In genomic region chr17:14524426-14525236, GRCm38 (mm10) we compare ENCODE assay signal across 8 mouse cellular contexts.
DNase-seq lines count a peak whose midpoint lies in the region; ATAC-seq and TF ChIP-seq lines count a peak whose summit lies in the region.

No protein-coding gene starts in this region.

- 0 out of 2 replicates have a peak, but pooled peaks have one; percentile 12 for ATAC-seq in forebrain, embryonic 11.5 days (replicated peaks; ENCODE audit: low FRiP score)
- ATAC-seq in hindbrain, embryonic 16.5 days = peak; percentile 70; the same call in 1 of the 2 replicates
- ATAC-seq in midbrain, postnatal 0 days (ENCODE audit: low FRiP score) = peak; percentile 48; the same call in 1 of the 2 replicates
- no peak for ATAC-seq in inflammation-experienced regulatory T-cells, adult 6 months

- peak; percentile 85 for DNase-seq in testis, postnatal 10 days (ENCODE audit: low spot score)
- DNase-seq in testis, postnatal 14 days (ENCODE audit: low spot score) = no peak
- peak; percentile 62 for DNase-seq in adrenal gland, postnatal 25 days
- peak; percentile 78 for DNase-seq in forebrain, embryonic 11.5 days (ENCODE audit: low spot score)
- DNase-seq in left cerebral cortex, postnatal 25 days (ENCODE audit: low spot score in 2 of 2) = peak; percentile 70 to 74
- DNase-seq in midbrain, postnatal 0 days (ENCODE audit: low spot score) = peak; percentile 95

- no peak overlapping the region for H3K27ac ChIP-seq in forebrain, embryonic 11.5 days (ENCODE audit: low read depth, low read length)
- no peak overlapping the region for H3K27ac ChIP-seq in hindbrain, embryonic 16.5 days (ENCODE audit: low read depth, low read length)
- no peak overlapping the region for H3K27ac ChIP-seq in midbrain, postnatal 0 days (ENCODE audit: low read depth, low read length)

- H3K9ac ChIP-seq in forebrain, embryonic 11.5 days (ENCODE audit: low read length) = no peak overlapping the region
- no peak overlapping the region for H3K9ac ChIP-seq in hindbrain, embryonic 16.5 days (ENCODE audit: low read depth, low read length)
- H3K9ac ChIP-seq in midbrain, postnatal 0 days (replicated peaks; ENCODE audit: low read length, poor library complexity, severe bottlenecking) = no peak overlapping the region

- no peaks in the 10 kb centered on the region for H3K27me3 ChIP-seq in forebrain, embryonic 11.5 days (ENCODE audit: control insufficient read depth, insufficient read depth, low read length)
- H3K27me3 ChIP-seq in hindbrain, embryonic 16.5 days (replicated peaks; ENCODE audit: control insufficient read depth, insufficient read depth, low read length) = no peaks in the 10 kb centered on the region; the same call in 1 of the 2 replicates
- H3K27me3 ChIP-seq in midbrain, postnatal 0 days (ENCODE audit: insufficient read depth, low read length) = 0 out of 2 replicates have a peak, but pooled peaks cover 3% of the 10 kb centered on the region

- H3K4me3 ChIP-seq in forebrain, embryonic 11.5 days (ENCODE audit: low read depth, low read length) = no peak overlapping the region
- H3K4me3 ChIP-seq in hindbrain, embryonic 16.5 days (ENCODE audit: low read length) = no peak overlapping the region
- H3K4me3 ChIP-seq in midbrain, postnatal 0 days (ENCODE audit: low read depth, low read length) = no peak overlapping the region

- H3K4me2 ChIP-seq in forebrain, embryonic 11.5 days (ENCODE audit: low read depth, low read length, severe bottlenecking) = no peak overlapping the region
- H3K4me2 ChIP-seq in hindbrain, embryonic 16.5 days (ENCODE audit: low read length) = no peak overlapping the region
- H3K4me2 ChIP-seq in midbrain, postnatal 0 days (ENCODE audit: low read depth, low read length, poor library complexity, severe bottlenecking) = no peak overlapping the region

- peak; percentile 89 for TF ChIP-seq CTCF in midbrain, postnatal 0 days (IDR thresholded peaks at IDR 0.05)

- no peaks in the 10 kb centered on the region for H3K9me3 ChIP-seq in forebrain, embryonic 11.5 days (ENCODE audit: control insufficient read depth, low read length)
- H3K9me3 ChIP-seq in hindbrain, embryonic 16.5 days (ENCODE audit: control insufficient read depth, low read length) = no peaks in the 10 kb centered on the region
- H3K9me3 ChIP-seq in midbrain, postnatal 0 days (ENCODE audit: low read length) = no peaks in the 10 kb centered on the region

- no peaks in the 10 kb centered on the region for H3K36me3 ChIP-seq in forebrain, embryonic 11.5 days (ENCODE audit: control insufficient read depth, insufficient read depth, low read length)
- H3K36me3 ChIP-seq in hindbrain, embryonic 16.5 days (ENCODE audit: control insufficient read depth, insufficient read depth, low read length) = no peaks in the 10 kb centered on the region
- no peaks in the 10 kb centered on the region for H3K36me3 ChIP-seq in midbrain, postnatal 0 days (ENCODE audit: insufficient read depth, low read length)

- intact Hi-C loops in left cerebral cortex, postnatal 25 days (cut with DNase I) = loop anchor here (1.0 kb wide), 1 partner anchor 380 kb away; no protein-coding TSS in a partner anchor

- no peaks in the 10 kb centered on the region for H3K4me1 ChIP-seq in forebrain, embryonic 11.5 days (replicated peaks; ENCODE audit: control insufficient read depth, insufficient read depth, low read length)
- no peaks in the 10 kb centered on the region for H3K4me1 ChIP-seq in hindbrain, embryonic 16.5 days (ENCODE audit: control insufficient read depth, insufficient read depth, low read depth, low read length)
- H3K4me1 ChIP-seq in midbrain, postnatal 0 days (ENCODE audit: insufficient read depth, low read length) = no peaks in the 10 kb centered on the region

- 52% methylated on average over 13 of the region's 13 CpGs for WGBS in forebrain, embryonic 11.5 days
- 47% methylated on average over 13 of the region's 13 CpGs for WGBS in hindbrain, embryonic 16.5 days
- 44% methylated on average over 13 of the region's 13 CpGs for WGBS in midbrain, postnatal 0 days
